Mouse (Mus musculus): Measurements from ENCODE around the gene Slfnl1. TPM values are rescaled to one million over a fixed set of nuclear protein-coding genes. Genes with fewer than 3 reads are reported as not detected.

The Slfnl1 gene
- total and polyA plus RNA-seq, 3 experiments = 0.31 TPM; not detected in 2

- intact Hi-C loops (cut with DNase I) = no loop called here
- WGBS = under 1% methylated on average over 97 of the region's 97 CpGs
- Histone ChIP-seq H3K27me3 (ENCODE audit: control insufficient read depth, insufficient read depth, low read length) (no peaks in the 10 kb centered on the region), H3K36me3 (ENCODE audit: control insufficient read depth, insufficient read depth, low read length) (peaks cover 13% of the 10 kb centered on the region; the same call in 1 of the 2 replicates), H3K4me1 (ENCODE audit: control insufficient read depth, insufficient read depth, low read length) (no peaks in the 10 kb centered on the region), H3K9ac (ENCODE audit: low read depth, low read length) (peak within 1 kb of the TSS; percentile 88), H3K4me3 (peak within 1 kb of the TSS; percentile 99), H3K27ac (peak within 1 kb of the TSS; percentile 96), H3K79me2 (replicated peaks; ENCODE audit: control insufficient read depth, insufficient read depth, low read length) (no peaks in the 10 kb centered on the region)
- TF ChIP-seq POLR2A (IDR thresholded peaks at IDR 0.05; ENCODE audit: insufficient read depth, low read depth, low read length) (peak; percentile 94), CTCF (IDR thresholded peaks at IDR 0.05) (no peak)
- peak; percentile 96 to 97 for DNase-seq
Observed at GRCm38 (mm10) chr4:120569486-120570437, 37.7 kb downstream of the Slfnl1 start, which contains the start of gene Ctps. TSS of gene Ctps (minus strand) at chr4:120570276.

DNA sequence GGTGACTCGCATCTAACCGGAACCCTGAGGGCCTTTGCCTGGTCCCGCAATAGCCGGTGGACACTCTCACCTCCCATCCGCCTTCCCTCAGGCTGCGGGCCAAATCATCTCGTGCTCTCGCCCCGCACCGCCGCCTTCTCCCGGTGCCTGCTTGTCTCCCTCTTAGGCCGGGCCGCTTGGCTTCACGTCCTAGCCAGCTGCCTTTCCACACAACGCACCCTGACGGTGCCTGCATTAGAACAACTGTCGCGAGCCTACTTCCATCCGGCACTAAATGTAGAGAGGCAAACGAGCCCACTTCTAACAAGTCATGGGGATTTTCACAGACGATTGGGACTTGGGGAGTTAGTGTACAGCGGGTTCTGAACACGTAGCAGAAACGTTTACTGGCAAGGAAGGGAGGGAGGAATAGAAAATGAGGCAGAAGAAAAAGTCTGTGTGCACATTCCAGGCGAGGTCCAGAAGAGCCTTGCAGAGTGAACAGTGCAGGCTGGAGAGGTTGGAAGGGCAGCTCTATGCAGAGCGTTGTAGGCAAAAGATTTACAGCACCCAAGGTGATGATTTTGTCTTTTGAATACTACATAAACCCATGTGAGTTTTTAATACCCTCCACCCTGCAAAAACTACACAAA, 38.5 kb downstream of the Slfnl1 start:
- intact Hi-C loops (cut with DNase I) = no loop called here
- Histone ChIP-seq H3K4me1 (ENCODE audit: control insufficient read depth, insufficient read depth, low read length) (no peaks in the 10 kb centered on the region), H3K79me2 (replicated peaks; ENCODE audit: control insufficient read depth, insufficient read depth, low read length) (no peaks in the 10 kb centered on the region), H3K27me3 (ENCODE audit: control insufficient read depth, insufficient read depth, low read length) (no peaks in the 10 kb centered on the region), H3K36me3 (ENCODE audit: control insufficient read depth, insufficient read depth, low read length) (peaks cover 13% of the 10 kb centered on the region; the same call in 1 of the 2 replicates), H3K4me3 (peak overlapping the region; percentile 99), H3K9ac (ENCODE audit: low read depth, low read length) (peak overlapping the region; percentile 88), H3K27ac (peak overlapping the region; percentile 96)
- under 1% methylated on average over 27 of the region's 27 CpGs for whole genome bisulfite sequencing
- no peak for TF ChIP-seq EP300 (IDR thresholded peaks at IDR 0.05; ENCODE audit: insufficient read depth, low read depth, low read length)
- no peak for TF ChIP-seq CTCF (IDR thresholded peaks at IDR 0.05)
- no peak for TF ChIP-seq POLR2A (IDR thresholded peaks at IDR 0.05; ENCODE audit: insufficient read depth, low read depth, low read length)
- DNase-seq = no peak

- Histone ChIP-seq H3K36me3 (ENCODE audit: control insufficient read depth, insufficient read depth, low read length) (peaks cover 13% of the 10 kb centered on the region; the same call in 1 of the 2 replicates), H3K79me2 (replicated peaks; ENCODE audit: control insufficient read depth, insufficient read depth, low read length) (no peaks in the 10 kb centered on the region), H3K27me3 (ENCODE audit: control insufficient read depth, insufficient read depth, low read length) (no peaks in the 10 kb centered on the region), H3K9ac (ENCODE audit: low read depth, low read length) (no peak overlapping the region), H3K4me3 (no peak overlapping the region; the same call in 1 of the 2 replicates), H3K27ac (peak overlapping the region; percentile 96), H3K4me1 (ENCODE audit: control insufficient read depth, insufficient read depth, low read length) (no peaks in the 10 kb centered on the region)
- intact Hi-C loops (cut with DNase I) = no loop called here
- TF ChIP-seq POLR2A (IDR thresholded peaks at IDR 0.05; ENCODE audit: insufficient read depth, low read depth, low read length) (no peak), EP300 (IDR thresholded peaks at IDR 0.05; ENCODE audit: insufficient read depth, low read depth, low read length) (no peak), CTCF (IDR thresholded peaks at IDR 0.05) (no peak)
- WGBS = 46% methylated on average over 3 of the region's 3 CpGs
- DNase-seq = no peak
Observed at GRCm38 (mm10) chr4:120571070-120571464, 39.0 kb downstream of the Slfnl1 start.

DNA sequence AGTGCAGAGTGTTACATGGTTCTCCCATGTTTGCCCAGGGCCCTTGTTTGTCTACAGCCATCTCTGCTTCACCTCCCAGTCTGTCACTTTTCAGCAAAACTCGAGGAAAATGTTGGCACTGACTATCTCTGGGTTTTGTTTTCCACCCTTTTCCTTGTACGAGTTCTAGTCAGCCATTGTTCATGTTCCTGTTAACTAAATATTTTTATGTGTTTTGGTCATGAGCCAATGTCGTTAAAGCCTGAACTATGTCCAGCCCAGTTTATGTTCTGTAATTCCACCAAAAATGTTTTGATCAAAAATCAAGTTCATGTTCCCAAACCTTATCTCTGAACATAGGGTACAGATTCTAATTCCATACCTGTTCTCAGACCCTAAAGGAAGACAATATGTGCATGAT, 39.7 kb downstream of the Slfnl1 start:
- no peak overlapping the region for H3K9ac ChIP-seq (ENCODE audit: low read depth, low read length)
- DNase-seq = no peak
- peaks cover 12% of the 10 kb centered on the region; the same call in 1 of the 2 replicates for H3K36me3 ChIP-seq (ENCODE audit: control insufficient read depth, insufficient read depth, low read length)
- intact Hi-C loops (cut with DNase I) = no loop called here
- TF ChIP-seq POLR2A (IDR thresholded peaks at IDR 0.05; ENCODE audit: insufficient read depth, low read depth, low read length) (no peak), CTCF (IDR thresholded peaks at IDR 0.05) (no peak), EP300 (IDR thresholded peaks at IDR 0.05; ENCODE audit: insufficient read depth, low read depth, low read length) (no peak)
- H3K79me2 ChIP-seq (replicated peaks; ENCODE audit: control insufficient read depth, insufficient read depth, low read length) = no peaks in the 10 kb centered on the region
- H3K27ac ChIP-seq = no peak overlapping the region; the same call in 1 of the 2 replicates
- H3K27me3 ChIP-seq (ENCODE audit: control insufficient read depth, insufficient read depth, low read length) = no peaks in the 10 kb centered on the region
- WGBS = 49% methylated on average over 3 of the region's 3 CpGs
- H3K4me1 ChIP-seq (ENCODE audit: control insufficient read depth, insufficient read depth, low read length) = no peaks in the 10 kb centered on the region
- no peak overlapping the region for H3K4me3 ChIP-seq

GRCm38 (mm10) chr4:120580894-120581293, 48.9 kb downstream of the Slfnl1 start:
- Histone ChIP-seq H3K4me3 (no peak overlapping the region), H3K27ac (no peak overlapping the region), H3K27me3 (ENCODE audit: control insufficient read depth, insufficient read depth, low read length) (no peaks in the 10 kb centered on the region), H3K4me1 (ENCODE audit: control insufficient read depth, insufficient read depth, low read length) (no peaks in the 10 kb centered on the region), H3K79me2 (replicated peaks; ENCODE audit: control insufficient read depth, insufficient read depth, low read length) (no peaks in the 10 kb centered on the region), H3K36me3 (ENCODE audit: control insufficient read depth, insufficient read depth, low read length) (no peaks in the 10 kb centered on the region), H3K9ac (ENCODE audit: low read depth, low read length) (no peak overlapping the region)
- no peak for DNase-seq
- intact Hi-C loops (cut with DNase I) = no loop called here
- TF ChIP-seq CTCF (IDR thresholded peaks at IDR 0.05) (no peak), POLR2A (IDR thresholded peaks at IDR 0.05; ENCODE audit: insufficient read depth, low read depth, low read length) (no peak), EP300 (IDR thresholded peaks at IDR 0.05; ENCODE audit: insufficient read depth, low read depth, low read length) (no peak)
- 53% methylated on average over 5 of the region's 5 CpGs for WGBS
